Mouse (Mus musculus) spleen, adult 2 months (tissue): ENCODE results near the gene Sox10. TPM values are rescaled to one million over a fixed set of nuclear protein-coding genes. Genes with fewer than 3 reads are reported as not detected.

Experiments used
- DNase-seq, 2 experiments: peaks; one replicate each; pipeline versions ENCODE4 v3.0.0 to v3.0.0-alpha.2; 2012 to 2021; ENCODE audit warnings: low spot score in 2 of 2, low read depth in 1 of 2
- H3K27ac ChIP-seq: fragments of 200-500 bp; 2 replicates; pipeline ENCODE4 v1.5.1; 2012; ENCODE audit warnings: low read length, inconsistent platforms; ENCODE audit not compliant: insufficient read depth
- H3K27me3 ChIP-seq: fragments of 200-500 bp; 2 replicates; pipeline ENCODE4 v1.6.1; 2012; ENCODE audit warnings: mild to moderate bottlenecking, moderate library complexity, low read length, inconsistent platforms; ENCODE audit not compliant: control insufficient read depth, insufficient read depth
- H3K36me3 ChIP-seq: fragments of 200-500 bp; 2 replicates; pipeline ENCODE4 v1.6.1; 2012; ENCODE audit warnings: mild to moderate bottlenecking, low read length, inconsistent platforms; ENCODE audit not compliant: control insufficient read depth, insufficient read depth
- H3K4me1 ChIP-seq: fragments of 200-500 bp; 2 replicates; pipeline ENCODE4 v1.6.1; 2011; ENCODE audit warnings: inconsistent platforms; ENCODE audit not compliant: control insufficient read depth, insufficient read depth, insufficient read length
- H3K4me3 ChIP-seq: fragments of 200-500 bp; 2 replicates; pipeline ENCODE4 v1.5.1; 2011; ENCODE audit warnings: mild to moderate bottlenecking, inconsistent platforms; ENCODE audit not compliant: insufficient read depth, insufficient read length; ENCODE audit errors: extremely low read depth
- CTCF ChIP-seq: fragments of 200-500 bp; IDR thresholded peaks from 2 replicates; pipeline ENCODE4 v1.5.1; 2011; ENCODE audit warnings: mild to moderate bottlenecking, inconsistent platforms; ENCODE audit not compliant: insufficient read depth, insufficient read length, insufficient replicate concordance; ENCODE audit errors: extremely low read depth
- POLR2A ChIP-seq: fragments of 200-500 bp; IDR thresholded peaks from 2 replicates; pipeline ENCODE4 v1.6.1; 2011; ENCODE audit warnings: low read depth, low read length, inconsistent platforms
- WGBS: fragments of 180-500 bp; shearing (Covaris S2); methylation state at CpG from one replicate; pipeline ENCODE4 v1.1.7; 2018; 5-methylcytosine and 5-hydroxymethylcytosine counted together
- polyA plus RNA-seq: library from polyadenylated mRNA; depleted of rRNA; stranded (reverse); fragments of >200 nt; gene quantifications from 2 replicates; pipeline ENCODE4 v1.2.3, GENCODE M21; 2012; rRNA removed

The Sox10 gene
- polyA plus RNA-seq, 1 experiment = 2.0 TPM

- Histone ChIP-seq H3K27me3 (no peaks in the 10 kb centered on the region), H3K27ac (no peak overlapping the region), H3K36me3 (no peaks in the 10 kb centered on the region), H3K4me3 (no peak overlapping the region), H3K4me1 (no peaks in the 10 kb centered on the region)
- TF ChIP-seq POLR2A = no peak
- no peak for TF ChIP-seq CTCF
- 86% methylated on average over 2 of the region's 2 CpGs for WGBS
- no peak for DNase-seq
These were observed 59.2 kb downstream of the Sox10 start for GRCm38 (mm10) chr15:79105804-79106203.

Other genes with a start within 250 kb of the Sox10 start
- 75.4 and 93.0 TPM in 2 replicates for gene Lgals1, start 238.5 kb downstream of the Sox10 start, polyA plus RNA-seq
- 14.2 TPM in 2 replicates for gene Nol12, start 230.3 kb downstream of the Sox10 start, polyA plus RNA-seq
- gene Triobp, start 217.5 kb downstream of the Sox10 start, polyA plus RNA-seq = 40.9 and 44.8 TPM in 2 replicates
- 14.3 and 25.4 TPM in 2 replicates for gene H1f0, start 136.8 kb downstream of the Sox10 start, polyA plus RNA-seq
- gene Galr3, start 123.4 kb downstream of the Sox10 start, polyA plus RNA-seq = 0.39 and 1.0 TPM in 2 replicates
- gene Ankrd54, start 102.3 kb downstream of the Sox10 start, polyA plus RNA-seq = 57.3 and 78.9 TPM in 2 replicates
- gene Eif3l, start 90.1 kb downstream of the Sox10 start, polyA plus RNA-seq = 85.7 and 97.2 TPM in 2 replicates
- 20.0 and 24.9 TPM in 2 replicates for gene Micall1, start 56.3 kb downstream of the Sox10 start, polyA plus RNA-seq
- 20.3 and 25.4 TPM in 2 replicates for gene Polr2f, start 24.2 kb downstream of the Sox10 start, polyA plus RNA-seq
- 0.53 and 0.83 TPM in 2 replicates for gene 1700088E04Rik, start 24.0 kb downstream of the Sox10 start, polyA plus RNA-seq
- gene Pick1, start 63.9 kb upstream of the Sox10 start, polyA plus RNA-seq = 13.7 and 15.4 TPM in 2 replicates
- not detected in 2 replicates for gene Gm49486, start 64.2 kb upstream of the Sox10 start, polyA plus RNA-seq
- gene Slc16a8, start 89.5 kb upstream of the Sox10 start, polyA plus RNA-seq = not detected in 2 replicates
- gene Baiap2l2, start 120.3 kb upstream of the Sox10 start, polyA plus RNA-seq = 0.14 and 0.18 TPM in 2 replicates
- gene Pla2g6, start 163.2 kb upstream of the Sox10 start, polyA plus RNA-seq = 15.1 and 19.3 TPM in 2 replicates
- gene Maff, start 181.4 kb upstream of the Sox10 start, polyA plus RNA-seq = 2.0 and 2.6 TPM in 2 replicates
- 89.7 and 113 TPM in 2 replicates for gene Tmem184b, start 238.3 kb upstream of the Sox10 start, polyA plus RNA-seq